Mouse (Mus musculus): ENCODE results near the gene Btn2a2. TPM values are rescaled to one million over a fixed set of nuclear protein-coding genes. Genes with fewer than 3 reads are reported as not detected.

Gene Btn2a2
- polyA plus RNA-seq, 1 experiment from 2014 or later, result 0.23 TPM

DNA sequence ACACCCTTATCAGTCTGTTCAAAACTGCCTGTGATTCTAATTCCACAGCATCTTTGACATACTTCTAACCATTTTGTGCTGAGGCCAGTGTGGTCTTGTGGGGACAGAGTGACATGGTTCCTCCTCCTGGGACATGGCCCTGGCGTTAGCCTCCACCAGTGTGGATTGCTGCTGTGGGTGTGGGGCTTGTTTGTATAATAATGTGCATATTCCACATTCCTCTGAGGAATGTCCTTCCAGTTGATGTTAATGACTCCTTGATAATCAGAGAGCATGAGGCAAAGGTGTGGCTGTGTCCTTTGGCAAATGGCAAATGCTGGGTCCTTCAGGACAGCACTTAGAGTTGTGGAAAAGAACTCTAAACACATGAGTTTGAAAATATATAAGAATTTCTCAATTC lies 24.9 kb upstream of the Btn2a2 start:
- no peak for TF ChIP-seq CTCF (IDR thresholded peaks at IDR 0.05)
- no peaks in the 10 kb centered on the region for H3K27me3 ChIP-seq
- POLR2A ChIA-PET, result no interaction called here
- in situ Hi-C loops (cut with MboI; ENCODE audit: low pct_unique_long_range_greater_than_20kb), result loop anchor here (10.0 kb wide), 1 partner anchor 219 kb away; no protein-coding TSS in a partner anchor
- no peak for DNase-seq (ENCODE audit: low read depth, low spot score)
- CTCF ChIA-PET, result interaction anchor here (1.3 kb wide), 1 partner anchor 47 kb away, joined by 3 read pairs; no protein-coding TSS in a partner anchor
- ATAC-seq, result no peak

DNA sequence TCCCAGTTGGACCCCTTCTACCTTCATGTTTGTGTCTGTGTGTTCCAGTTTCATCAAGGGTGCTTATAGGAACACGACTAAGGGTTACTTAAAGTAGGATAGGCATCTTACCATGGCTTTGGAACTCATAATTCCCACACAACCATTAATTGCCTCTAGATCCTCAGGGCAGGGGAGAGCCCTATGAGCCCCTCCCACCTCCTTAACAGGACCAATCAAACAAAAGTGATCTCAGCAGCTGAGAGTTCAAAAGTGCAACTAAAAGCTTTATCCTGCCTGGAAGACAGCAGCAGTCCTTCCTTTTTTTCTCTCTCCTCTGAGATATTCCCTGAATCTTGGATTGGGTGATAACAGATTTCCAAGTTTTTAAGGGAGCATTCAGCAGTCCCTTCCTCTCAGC lies 21.5 kb upstream of the Btn2a2 start:
- in situ Hi-C loops (cut with MboI; ENCODE audit: low pct_unique_long_range_greater_than_20kb), result loop anchor here (10.0 kb wide), 1 partner anchor 215 kb away; no protein-coding TSS in a partner anchor
- ChIA-PET POLR2A (no interaction called here), CTCF (no interaction called here)
- DNase-seq (ENCODE audit: low read depth, low spot score) (no peak), ATAC-seq (no peak)
- H3K27me3 ChIP-seq, result no peaks in the 10 kb centered on the region
- no peak for TF ChIP-seq CTCF (IDR thresholded peaks at IDR 0.05)

- DNase-seq (ENCODE audit: low read depth, low spot score) (no peak), ATAC-seq (no peak)
- in situ Hi-C loops (cut with MboI; ENCODE audit: low pct_unique_long_range_greater_than_20kb), result no loop called here
- ChIA-PET CTCF (no interaction called here), POLR2A (no interaction called here)
- TF ChIP-seq CTCF (IDR thresholded peaks at IDR 0.05), result no peak
- no peaks in the 10 kb centered on the region for H3K27me3 ChIP-seq
Observed at GRCm38 (mm10) chr13:23506819-23507515, 18.3 kb upstream of the Btn2a2 start.

- no peak for TF ChIP-seq CTCF (IDR thresholded peaks at IDR 0.05)
- no peaks in the 10 kb centered on the region for H3K27me3 ChIP-seq
- CTCF ChIA-PET, result no interaction called here
- POLR2A ChIA-PET, result no interaction called here
- DNase-seq (ENCODE audit: low read depth, low spot score) (no peak), ATAC-seq (no peak)
- in situ Hi-C loops (cut with MboI; ENCODE audit: low pct_unique_long_range_greater_than_20kb), result no loop called here
Observed at GRCm38 (mm10) chr13:23506351-23506750, 17.7 kb upstream of the Btn2a2 start.

- ATAC-seq, result no peak
Observed at GRCm38 (mm10) chr13:23505662-23506345, 17.1 kb upstream of the Btn2a2 start.

GRCm38 (mm10) chr13:23503797-23504196 lies 15.1 kb upstream of the Btn2a2 start:
- ATAC-seq, result no peak
- CTCF ChIA-PET, result no interaction called here
- no peak for DNase-seq (ENCODE audit: low read depth, low spot score)
- TF ChIP-seq CTCF (IDR thresholded peaks at IDR 0.05), result no peak
- in situ Hi-C loops (cut with MboI; ENCODE audit: low pct_unique_long_range_greater_than_20kb), result no loop called here
- H3K27me3 ChIP-seq, result no peaks in the 10 kb centered on the region
- POLR2A ChIA-PET, result no interaction called here

More at GRCm38 (mm10) chr13:23505662-23506345, 17.1 kb upstream of the Btn2a2 start:
- ChIA-PET POLR2A (no interaction called here), CTCF (interaction anchor here (1.1 kb wide), 1 partner anchor 11 kb away, joined by 4 read pairs; no protein-coding TSS in a partner anchor)
- no peaks in the 10 kb centered on the region for H3K27me3 ChIP-seq
- TF ChIP-seq CTCF (IDR thresholded peaks at IDR 0.05), result no peak
- DNase-seq (ENCODE audit: low read depth, low spot score), result no peak
- in situ Hi-C loops (cut with MboI; ENCODE audit: low pct_unique_long_range_greater_than_20kb), result no loop called here

DNA sequence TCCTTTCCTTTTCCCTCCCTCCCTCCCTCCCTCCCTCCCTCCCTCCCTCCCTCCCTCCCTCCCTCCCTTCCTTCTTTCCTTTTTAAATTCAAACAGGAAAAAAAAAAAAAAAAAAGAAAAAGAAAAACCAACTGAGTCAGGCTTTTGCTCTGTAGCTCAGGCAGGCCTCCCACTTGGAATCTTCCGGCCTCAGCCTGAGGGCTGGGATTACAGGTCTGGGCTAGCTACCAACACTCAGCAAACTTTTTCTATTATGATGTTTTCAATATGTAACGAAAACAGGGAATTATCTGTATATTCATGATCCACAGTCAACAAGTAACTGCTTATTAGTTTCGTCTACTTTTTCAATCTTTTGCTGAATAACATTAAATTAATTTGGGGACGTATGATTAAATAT lies 14.3 kb upstream of the Btn2a2 start:
- no peaks in the 10 kb centered on the region for H3K27me3 ChIP-seq
- ATAC-seq, result no peak
- TF ChIP-seq CTCF (IDR thresholded peaks at IDR 0.05), result no peak
- in situ Hi-C loops (cut with MboI; ENCODE audit: low pct_unique_long_range_greater_than_20kb), result no loop called here
- ChIA-PET CTCF (no interaction called here), POLR2A (no interaction called here)
- no peak for DNase-seq (ENCODE audit: low read depth, low spot score)

GRCm38 (mm10) chr13:23502031-23502567 lies 13.4 kb upstream of the Btn2a2 start:
- no peak for TF ChIP-seq CTCF (IDR thresholded peaks at IDR 0.05)
- no peak for DNase-seq (ENCODE audit: low read depth, low spot score)
- no peak for ATAC-seq
- CTCF ChIA-PET, result interaction anchor here (1.0 kb wide), 1 partner anchor 23 kb away, joined by 4 read pairs; no protein-coding TSS in a partner anchor
- POLR2A ChIA-PET, result no interaction called here
- H3K27me3 ChIP-seq, result no peaks in the 10 kb centered on the region
- in situ Hi-C loops (cut with MboI; ENCODE audit: low pct_unique_long_range_greater_than_20kb), result no loop called here

GRCm38 (mm10) chr13:23501511-23501910 lies 12.9 kb upstream of the Btn2a2 start:
- ATAC-seq (no peak), DNase-seq (ENCODE audit: low read depth, low spot score) (no peak)
- TF ChIP-seq CTCF (IDR thresholded peaks at IDR 0.05), result no peak
- ChIA-PET POLR2A (no interaction called here), CTCF (interaction anchor here (1.0 kb wide), 1 partner anchor 23 kb away, joined by 4 read pairs; no protein-coding TSS in a partner anchor)
- no peaks in the 10 kb centered on the region for H3K27me3 ChIP-seq
- in situ Hi-C loops (cut with MboI; ENCODE audit: low pct_unique_long_range_greater_than_20kb), result no loop called here

DNA sequence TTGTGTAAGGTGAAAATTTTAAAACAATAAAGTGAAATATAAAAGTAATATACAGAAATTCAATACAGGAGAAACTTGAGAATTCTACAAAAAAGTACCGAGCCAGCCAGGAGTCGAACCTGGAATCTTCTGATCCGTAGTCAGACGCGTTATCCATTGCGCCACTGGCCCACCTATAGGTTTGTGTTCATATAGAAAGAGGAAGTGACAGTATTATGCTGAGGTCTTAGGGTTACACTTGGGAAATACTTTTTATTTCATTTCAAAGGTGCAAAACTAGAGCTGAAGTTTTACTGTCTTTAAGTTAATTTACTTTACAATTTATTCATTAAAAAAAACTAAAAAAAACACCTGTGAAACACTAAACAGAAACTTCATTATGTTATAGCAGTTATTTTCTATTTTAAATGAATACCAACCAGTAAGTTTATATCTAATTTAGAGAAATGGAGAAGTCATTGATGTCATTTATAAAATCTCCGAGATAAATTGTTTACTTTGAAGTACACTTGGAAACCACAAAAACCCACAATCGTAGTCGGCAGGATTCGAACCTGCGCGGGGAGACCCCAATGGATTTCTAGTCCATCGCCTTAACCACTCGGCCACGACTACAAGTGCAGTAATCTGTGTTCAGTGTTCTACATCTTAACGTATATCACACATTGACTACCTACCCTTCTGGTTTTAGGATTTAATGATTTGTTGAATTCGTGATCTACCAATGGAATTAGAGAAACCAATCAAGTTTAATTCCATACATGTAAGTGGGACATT lies 12.0 kb upstream of the Btn2a2 start:
- in situ Hi-C loops (cut with MboI; ENCODE audit: low pct_unique_long_range_greater_than_20kb), result no loop called here
- TF ChIP-seq CTCF (IDR thresholded peaks at IDR 0.05), result no peak
- ATAC-seq, result no peak
- POLR2A ChIA-PET, result no interaction called here
- CTCF ChIA-PET, result no interaction called here
- DNase-seq (ENCODE audit: low read depth, low spot score), result no peak
- H3K27me3 ChIP-seq, result no peaks in the 10 kb centered on the region
